Mouse (Mus musculus) spleen, adult 2 months (tissue): ENCODE measurements around the gene Ryr2.

Experiments
- CTCF ChIP-seq: fragments of 200-500 bp; IDR thresholded peaks from 2 replicates; pipeline ENCODE4 v1.5.1; 2011; ENCODE audit warnings: mild to moderate bottlenecking, inconsistent platforms; ENCODE audit not compliant: insufficient read depth, insufficient read length, insufficient replicate concordance; ENCODE audit errors: extremely low read depth
- POLR2A ChIP-seq: fragments of 200-500 bp; IDR thresholded peaks from 2 replicates; pipeline ENCODE4 v1.6.1; 2011; ENCODE audit warnings: low read depth, low read length, inconsistent platforms

DNA sequence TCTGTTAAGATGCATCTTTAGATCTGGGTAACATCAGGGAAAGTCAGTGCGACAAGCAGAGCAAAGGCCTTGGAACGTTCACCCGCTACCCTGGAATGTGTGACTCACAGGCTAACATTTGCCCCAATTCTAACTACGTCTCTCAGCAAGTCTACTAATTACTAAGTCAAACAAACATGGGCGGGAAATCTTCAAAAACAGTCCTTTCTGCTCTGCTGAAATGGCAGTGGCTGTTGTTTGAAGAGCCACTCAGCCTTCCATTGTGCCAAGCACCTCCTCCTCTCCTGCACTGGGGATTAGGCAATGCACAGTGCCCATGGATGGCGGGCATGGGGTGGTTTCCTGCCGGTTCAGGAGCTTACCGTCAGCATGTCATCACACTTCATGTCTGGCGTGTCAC, 540.3 kb downstream of the Ryr2 start:
- TF ChIP-seq CTCF, result no peak
- no peak for TF ChIP-seq POLR2A
